Mouse (Mus musculus) limb, embryonic 15.5 days (tissue): ENCODE results near the gene Gm20388. TPM values are rescaled to one million over a fixed set of nuclear protein-coding genes. Genes with fewer than 3 reads are reported as not detected.

ENCODE experiments used
- ATAC-seq: fragments of 200-750 bp; cut with Nextera tagmentation; 2 replicates; pipeline ENCODE4 v1.8.0; 2017; ENCODE audit warnings: low read depth, moderate TSS enrichment; ENCODE audit not compliant: insufficient number of reproducible peaks, low FRiP score, low TSS enrichment
- H3K27ac ChIP-seq: fragments of 300-500 bp; sonication (generic); 2 replicates; pipeline ENCODE4 v1.5.1; 2015; ENCODE audit warnings: moderate library complexity, mild to moderate bottlenecking, inconsistent platforms
- H3K27me3 ChIP-seq: fragments of 300-500 bp; sonication (generic); 2 replicates; pipeline ENCODE4 v1.6.1; 2015; ENCODE audit warnings: inconsistent platforms
- H3K36me3 ChIP-seq: fragments of 300-500 bp; sonication (generic); 2 replicates; pipeline ENCODE4 v1.6.1; 2015; ENCODE audit warnings: inconsistent platforms
- H3K4me1 ChIP-seq: fragments of 300-500 bp; sonication (generic); 2 replicates; pipeline ENCODE4 v1.6.1; 2015; ENCODE audit warnings: inconsistent platforms
- H3K4me2 ChIP-seq: fragments of 300-500 bp; sonication (generic); 2 replicates; pipeline ENCODE4 v1.6.1; 2015; ENCODE audit warnings: mild to moderate bottlenecking, inconsistent platforms
- H3K4me3 ChIP-seq: fragments of 300-500 bp; sonication (generic); 2 replicates; pipeline ENCODE4 v1.5.1; 2015; ENCODE audit warnings: mild to moderate bottlenecking, inconsistent platforms
- H3K9ac ChIP-seq: fragments of 300-500 bp; sonication (generic); 2 replicates; pipeline ENCODE4 v1.6.1; 2015; ENCODE audit warnings: inconsistent platforms
- H3K9me3 ChIP-seq: fragments of 300-500 bp; sonication (generic); 2 replicates; pipeline ENCODE4 v1.6.1; 2016; ENCODE audit warnings: inconsistent platforms
- WGBS: fragments of 180-500 bp; shearing (Covaris S2); methylation state at CpG from one replicate; pipeline ENCODE4 v1.1.7; 2015; 5-methylcytosine and 5-hydroxymethylcytosine counted together
- polyA plus RNA-seq: library from polyadenylated mRNA; unstranded; fragments of >200 nt; fragmentation: Nextera tagmentation; extraction: Ambion mirVana; gene quantifications from 2 replicates; pipeline ENCODE4 v1.2.1, GENCODE M21; 2015

Gene Gm20388
- polyA plus RNA-seq, 1 experiment from 2014 or later: 4.9 TPM

- no peaks in the 10 kb centered on the region for H3K9me3 ChIP-seq
- peak within 1 kb of the TSS; percentile 84 for H3K9ac ChIP-seq
- WGBS: under 1% methylated on average over 88 of the region's 88 CpGs
- peak within 1 kb of the TSS; percentile 81 for H3K4me2 ChIP-seq
- peaks cover 28% of the 10 kb centered on the region for H3K4me1 ChIP-seq
- H3K27ac ChIP-seq: peak within 1 kb of the TSS; percentile 93
- ATAC-seq: peak; percentile 66
- H3K4me3 ChIP-seq: peak within 1 kb of the TSS; percentile 88
- H3K27me3 ChIP-seq: no peaks in the 10 kb centered on the region
- peaks cover 8% of the 10 kb centered on the region; the same call in 1 of the 2 replicates for H3K36me3 ChIP-seq
Observed at GRCm38 (mm10) chr8:120101068-120101972, 190.7 kb downstream of the Gm20388 start, which contains the start of gene Zdhhc7. Gene Zdhhc7, minus strand, starts transcription at chr8:120101482.

DNA sequence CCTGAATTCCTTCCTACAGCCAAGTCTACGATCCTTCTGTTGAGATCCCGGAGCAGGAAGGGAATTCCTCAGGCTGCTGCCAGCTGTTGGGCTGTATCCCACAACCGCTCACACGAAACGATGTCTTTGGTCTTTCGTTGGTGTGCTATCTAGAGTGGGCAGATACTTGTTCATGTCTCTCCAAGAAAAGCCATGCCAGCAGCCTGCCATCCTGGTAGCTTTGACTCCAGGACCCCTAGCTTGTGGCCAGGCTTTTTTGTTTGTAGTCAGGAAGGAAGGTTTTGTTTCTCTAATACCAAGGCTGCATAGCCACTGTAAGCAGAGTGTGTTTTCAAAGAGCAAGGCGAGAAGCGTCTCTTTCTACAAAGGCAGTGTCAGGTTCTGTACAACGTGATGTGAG lies 193.3 kb downstream of the Gm20388 start:
- no peak overlapping the region for H3K4me3 ChIP-seq
- no peak overlapping the region for H3K27ac ChIP-seq
- H3K36me3 ChIP-seq: peaks cover 8% of the 10 kb centered on the region; the same call in 1 of the 2 replicates
- 86% methylated on average over 9 of the region's 9 CpGs for WGBS
- H3K4me1 ChIP-seq: peaks cover 28% of the 10 kb centered on the region
- H3K9me3 ChIP-seq: no peaks in the 10 kb centered on the region
- no peak overlapping the region for H3K4me2 ChIP-seq
- H3K9ac ChIP-seq: no peak overlapping the region
- no peaks in the 10 kb centered on the region for H3K27me3 ChIP-seq
- ATAC-seq: no peak

DNA sequence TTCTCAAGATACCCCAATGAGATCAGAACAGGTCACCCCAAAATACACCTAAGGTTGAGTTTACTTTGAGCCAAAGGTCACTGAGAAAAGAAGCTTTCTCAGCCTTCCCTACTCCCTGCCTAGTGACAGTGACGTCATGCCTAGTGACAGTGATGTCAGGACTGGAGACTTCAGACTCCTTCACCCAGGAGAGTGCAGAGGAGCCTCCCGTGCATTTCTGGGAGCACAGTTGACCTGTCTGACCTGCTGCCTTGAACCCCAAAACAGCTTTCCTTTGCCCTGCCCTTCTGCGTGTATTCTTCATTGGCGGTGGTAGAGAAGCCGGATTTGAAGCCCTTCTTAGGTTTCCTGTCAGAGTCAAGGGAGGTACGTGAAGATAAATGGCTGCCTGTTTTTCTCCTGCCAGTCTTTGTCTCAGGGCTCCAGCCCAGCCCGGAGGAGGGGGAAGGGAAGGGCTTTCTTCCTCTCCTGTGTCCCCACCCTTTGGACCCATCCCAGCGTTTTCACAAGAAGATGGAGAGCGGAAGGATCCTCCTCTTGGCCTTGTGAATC lies 194.2 kb downstream of the Gm20388 start:
- Histone ChIP-seq H3K9ac (no peak overlapping the region), H3K27me3 (no peaks in the 10 kb centered on the region), H3K4me3 (no peak overlapping the region), H3K9me3 (no peaks in the 10 kb centered on the region), H3K36me3 (peaks cover 8% of the 10 kb centered on the region; the same call in 1 of the 2 replicates), H3K4me2 (no peak overlapping the region), H3K27ac (no peak overlapping the region), H3K4me1 (peaks cover 22% of the 10 kb centered on the region)
- WGBS: 66% methylated on average over 9 of the region's 9 CpGs
- ATAC-seq: no peak

DNA sequence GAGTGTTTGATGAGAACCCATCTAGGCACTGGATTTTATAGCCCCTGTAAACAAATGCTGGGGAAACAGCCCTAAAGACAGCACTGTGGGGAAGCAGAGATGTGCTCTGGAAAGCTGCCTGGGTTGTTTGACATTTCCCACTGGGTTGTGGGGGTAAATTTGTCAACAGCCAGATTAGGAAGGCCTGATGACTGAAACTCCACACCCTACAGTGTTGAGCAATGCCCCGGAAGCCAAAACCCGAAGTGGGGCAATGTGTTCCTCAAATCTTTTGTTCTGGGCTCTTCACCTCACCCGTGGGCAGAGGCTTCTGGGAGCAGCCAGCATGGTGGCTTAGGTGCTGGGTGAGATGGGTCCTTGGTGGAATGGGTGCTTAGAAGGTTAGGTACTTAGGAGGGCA lies 198.5 kb downstream of the Gm20388 start:
- H3K9ac ChIP-seq: no peak overlapping the region
- H3K4me2 ChIP-seq: no peak overlapping the region
- H3K36me3 ChIP-seq: 0 out of 2 replicates have a peak, but pooled peaks cover 2% of the 10 kb centered on the region
- no peak overlapping the region for H3K27ac ChIP-seq
- WGBS: 28% methylated on average over 3 of the region's 3 CpGs
- H3K4me1 ChIP-seq: peaks cover 5% of the 10 kb centered on the region
- H3K9me3 ChIP-seq: no peaks in the 10 kb centered on the region
- peaks cover under 1% of the 10 kb centered on the region for H3K27me3 ChIP-seq
- H3K4me3 ChIP-seq: no peak overlapping the region
- ATAC-seq: no peak

DNA sequence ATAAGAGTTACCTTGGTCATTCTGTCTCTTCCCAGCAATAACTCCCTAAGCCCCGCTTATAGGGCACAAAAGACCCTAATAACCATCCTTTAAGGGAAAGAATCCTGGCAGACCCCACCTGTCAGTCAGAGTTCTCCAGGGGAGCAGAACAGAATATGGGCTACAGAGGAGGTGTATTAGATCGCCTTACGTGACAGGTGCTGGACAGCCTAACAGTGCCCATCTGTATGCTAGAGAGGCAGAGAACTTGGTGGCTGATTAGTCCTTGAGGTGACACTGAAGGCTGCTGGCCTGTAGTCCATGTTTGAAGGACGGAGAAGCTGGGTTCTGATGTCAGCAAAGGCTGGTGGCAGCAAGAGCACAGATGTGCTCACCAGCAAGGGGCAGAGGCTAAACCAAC lies 200.3 kb downstream of the Gm20388 start:
- H3K36me3 ChIP-seq: no peaks in the 10 kb centered on the region
- H3K9me3 ChIP-seq: no peaks in the 10 kb centered on the region
- no peak overlapping the region for H3K4me3 ChIP-seq
- no peak overlapping the region for H3K9ac ChIP-seq
- H3K4me2 ChIP-seq: no peak overlapping the region
- H3K27me3 ChIP-seq: peaks cover 19% of the 10 kb centered on the region
- no peak for ATAC-seq
- WGBS: 85% methylated on average over 4 of the region's 4 CpGs
- H3K27ac ChIP-seq: no peak overlapping the region
- peaks cover 13% of the 10 kb centered on the region for H3K4me1 ChIP-seq

DNA sequence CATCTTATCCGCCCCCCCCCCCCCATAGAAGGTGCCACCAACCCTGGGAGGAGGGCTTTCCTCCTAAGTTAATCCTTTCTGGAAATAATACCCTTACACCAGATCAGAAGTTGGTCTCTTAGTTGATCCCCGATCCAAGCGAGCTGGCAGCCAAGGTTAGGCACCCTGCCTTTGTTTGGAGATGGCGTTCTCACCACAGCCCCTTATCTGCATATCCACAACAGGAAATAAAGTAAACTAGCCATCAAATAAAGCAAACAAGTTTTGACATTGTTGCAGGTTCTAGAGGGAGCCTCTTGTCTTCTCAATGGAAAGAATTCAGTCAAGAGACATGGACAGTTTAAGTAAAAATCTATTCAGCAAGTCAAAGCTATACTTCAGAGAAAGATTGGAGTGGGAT lies 200.7 kb downstream of the Gm20388 start:
- no peak for ATAC-seq
- Histone ChIP-seq H3K27ac (no peak overlapping the region), H3K9ac (no peak overlapping the region), H3K4me1 (peaks cover 13% of the 10 kb centered on the region), H3K4me3 (no peak overlapping the region), H3K9me3 (no peaks in the 10 kb centered on the region), H3K4me2 (no peak overlapping the region), H3K36me3 (no peaks in the 10 kb centered on the region), H3K27me3 (peaks cover 22% of the 10 kb centered on the region)
- WGBS: 70% methylated on average over 4 of the region's 4 CpGs

DNA sequence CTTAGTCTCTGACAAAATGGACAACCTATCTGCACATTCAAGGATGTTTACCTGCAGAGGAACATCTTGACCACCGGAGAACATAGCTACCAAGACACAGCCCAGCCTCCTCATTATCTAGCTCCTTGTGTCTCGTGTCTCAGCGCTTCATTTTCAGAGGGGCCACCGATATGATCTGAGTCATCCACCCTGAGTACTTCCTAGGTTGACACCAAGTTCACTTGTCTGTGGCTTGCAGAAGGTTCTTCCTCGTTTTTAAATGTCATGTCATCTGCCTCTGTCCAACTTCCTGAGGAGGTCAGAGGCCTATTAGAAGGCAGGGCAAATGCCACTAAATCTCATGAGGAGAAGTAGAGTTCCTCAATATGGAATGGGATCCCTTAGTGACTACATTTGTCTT lies 201.9 kb downstream of the Gm20388 start:
- Histone ChIP-seq H3K27me3 (peaks cover 33% of the 10 kb centered on the region), H3K27ac (no peak overlapping the region), H3K4me3 (no peak overlapping the region), H3K4me1 (peaks cover 13% of the 10 kb centered on the region), H3K36me3 (no peaks in the 10 kb centered on the region), H3K9me3 (no peaks in the 10 kb centered on the region), H3K9ac (no peak overlapping the region), H3K4me2 (no peak overlapping the region)
- WGBS: 84% methylated on average over 5 of the region's 5 CpGs
- no peak for ATAC-seq

GRCm38 (mm10) chr8:120113306-120113705 lies 202.7 kb downstream of the Gm20388 start:
- H3K4me2 ChIP-seq: peak overlapping the region; percentile 98
- no peaks in the 10 kb centered on the region for H3K36me3 ChIP-seq
- H3K4me1 ChIP-seq: peaks cover 13% of the 10 kb centered on the region
- ATAC-seq: no peak
- WGBS: 5% methylated on average over 10 of the region's 10 CpGs
- H3K4me3 ChIP-seq: peak overlapping the region; percentile 71
- H3K9me3 ChIP-seq: no peaks in the 10 kb centered on the region
- peak overlapping the region; percentile 44; the same call in 1 of the 2 replicates for H3K9ac ChIP-seq
- peak overlapping the region; percentile 90 for H3K27ac ChIP-seq
- H3K27me3 ChIP-seq: peaks cover 41% of the 10 kb centered on the region

- ATAC-seq: peak; percentile 96
- peaks cover 13% of the 10 kb centered on the region for H3K4me1 ChIP-seq
- no peaks in the 10 kb centered on the region for H3K36me3 ChIP-seq
- peaks cover 43% of the 10 kb centered on the region for H3K27me3 ChIP-seq
- H3K4me3 ChIP-seq: peak within 1 kb of the TSS; percentile 71
- peak within 1 kb of the TSS; percentile 60 for H3K9ac ChIP-seq
- H3K27ac ChIP-seq: peak within 1 kb of the TSS; percentile 90
- H3K9me3 ChIP-seq: no peaks in the 10 kb centered on the region
- H3K4me2 ChIP-seq: peak within 1 kb of the TSS; percentile 98
- WGBS: under 1% methylated on average over 58 of the region's 61 CpGs
Observed at GRCm38 (mm10) chr8:120113758-120114255, 203.2 kb downstream of the Gm20388 start, which contains the start of gene 6430548M08Rik. Gene 6430548M08Rik, plus strand, starts transcription at chr8:120114152.

GRCm38 (mm10) chr8:120114315-120114841 lies 203.7 kb downstream of the Gm20388 start:
- ATAC-seq: peak; percentile 20; the same call in 1 of the 2 replicates
- Histone ChIP-seq H3K4me2 (peak overlapping the region; percentile 98), H3K9me3 (no peaks in the 10 kb centered on the region), H3K9ac (peak overlapping the region; percentile 60), H3K27ac (0 out of 2 replicates have a peak overlapping the region, but pooled peaks have one; percentile 38), H3K36me3 (no peaks in the 10 kb centered on the region), H3K4me3 (peak overlapping the region; percentile 71), H3K27me3 (peaks cover 43% of the 10 kb centered on the region), H3K4me1 (peaks cover 13% of the 10 kb centered on the region)
- under 1% methylated on average over 46 of the region's 46 CpGs for WGBS

DNA sequence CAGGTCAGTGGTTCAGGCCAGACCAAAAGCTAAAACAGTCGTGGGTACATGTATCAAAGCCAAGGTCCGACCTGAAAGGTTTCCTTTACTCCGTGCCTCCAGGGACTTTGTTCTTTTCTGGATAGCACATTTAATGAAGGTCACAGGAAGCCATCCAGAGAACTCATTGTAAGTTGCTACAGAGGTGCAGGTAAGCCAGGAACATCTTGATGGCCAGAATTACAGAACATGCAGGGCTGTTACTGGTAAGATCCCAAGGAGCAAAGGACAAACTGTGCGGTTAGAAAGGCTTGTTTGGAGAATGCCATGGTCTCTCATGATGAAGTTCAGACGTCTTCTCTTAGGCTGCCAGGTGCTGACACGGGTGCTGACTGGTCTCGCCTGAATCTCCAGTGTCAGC lies 206.0 kb downstream of the Gm20388 start:
- Histone ChIP-seq H3K4me2 (no peak overlapping the region), H3K9me3 (no peaks in the 10 kb centered on the region), H3K4me1 (peaks cover 16% of the 10 kb centered on the region), H3K9ac (no peak overlapping the region), H3K4me3 (no peak overlapping the region), H3K36me3 (no peaks in the 10 kb centered on the region), H3K27ac (no peak overlapping the region), H3K27me3 (peaks cover 47% of the 10 kb centered on the region)
- 64% methylated on average over 7 of the region's 7 CpGs for WGBS
- no peak for ATAC-seq
